Mouse (Mus musculus): ENCODE data around the gene Kcnk16.
A peak's percentile ranks its signal among the peaks of the same experiment; 100 is the strongest.

Kcnk16 gene

GRCm38 (mm10) chr14:20230063-20230491 lies 38.9 kb downstream of the Kcnk16 start:
- DNase-seq (ENCODE audit: low spot score): no peak

- DNase-seq (ENCODE audit: low spot score): no peak
Measured at GRCm38 (mm10) chr14:20229437-20229836, 39.6 kb downstream of the Kcnk16 start.

- DNase-seq (ENCODE audit: low spot score): peak; percentile 63
Measured at GRCm38 (mm10) chr14:20228336-20228735, 40.7 kb downstream of the Kcnk16 start.

- no peak for DNase-seq (ENCODE audit: low spot score)
Measured at GRCm38 (mm10) chr14:20226982-20227381, 42.0 kb downstream of the Kcnk16 start.

- no peak for DNase-seq (ENCODE audit: low spot score)
Measured at GRCm38 (mm10) chr14:20226488-20226887, 42.5 kb downstream of the Kcnk16 start.

GRCm38 (mm10) chr14:20225525-20225924 lies 43.5 kb downstream of the Kcnk16 start:
- DNase-seq (ENCODE audit: low spot score): no peak

GRCm38 (mm10) chr14:20224576-20225218 lies 44.3 kb downstream of the Kcnk16 start:
- DNase-seq (ENCODE audit: low spot score): no peak

- peak; percentile 54 for DNase-seq (ENCODE audit: low spot score)
Measured at GRCm38 (mm10) chr14:20224163-20224562, 44.8 kb downstream of the Kcnk16 start.

GRCm38 (mm10) chr14:20223253-20223652 lies 45.7 kb downstream of the Kcnk16 start:
- no peak for DNase-seq (ENCODE audit: low spot score)

GRCm38 (mm10) chr14:20221083-20221482 lies 47.9 kb downstream of the Kcnk16 start:
- no peak for DNase-seq (ENCODE audit: low spot score)

GRCm38 (mm10) chr14:20219849-20220248 lies 49.1 kb downstream of the Kcnk16 start:
- DNase-seq (ENCODE audit: low spot score): no peak

- no peak for DNase-seq (ENCODE audit: low spot score)
Measured at GRCm38 (mm10) chr14:20217299-20217864, 51.6 kb downstream of the Kcnk16 start.

- DNase-seq (ENCODE audit: low spot score): no peak
Measured at GRCm38 (mm10) chr14:20216561-20217298, 52.3 kb downstream of the Kcnk16 start.

GRCm38 (mm10) chr14:20215826-20216225 lies 53.2 kb downstream of the Kcnk16 start:
- DNase-seq (ENCODE audit: low spot score): no peak

- no peak for DNase-seq (ENCODE audit: low spot score)
Measured at GRCm38 (mm10) chr14:20214125-20214524, 54.9 kb downstream of the Kcnk16 start.

- no peak for DNase-seq (ENCODE audit: low spot score)
Measured at GRCm38 (mm10) chr14:20211754-20212601, 57.0 kb downstream of the Kcnk16 start.
